Comparison of ENCODE assay signal across 10 mouse cellular contexts in genomic region chr7:138006971-138007370, GRCm38 (mm10).
DNase-seq lines count a peak whose midpoint lies in the region; ATAC-seq lines count a peak whose summit lies in the region.
"Had no signal": no experiment of that assay in that cellular context is flagged by ENCODE, and none has a peak within 500 bp of the region (broad histone marks: within the 10 kb centered on the region; RNA-seq: fewer than 3 reads in every experiment).

No protein-coding gene starts in this region.

- no peak overlapping the region for H3K4me3 ChIP-seq in heart, embryonic 12.5 days
- H3K4me3 ChIP-seq in limb, embryonic 10.5 days, result no peak overlapping the region
- H3K4me3 ChIP-seq: heart, embryonic 15.5 days had no signal

- H3K27me3 ChIP-seq in heart, embryonic 12.5 days (replicated peaks), result 0 out of 2 replicates have a peak, but pooled peaks cover 2% of the 10 kb centered on the region
- no peaks in the 10 kb centered on the region for H3K27me3 ChIP-seq in limb, embryonic 10.5 days (ENCODE audit: low read depth, poor library complexity, severe bottlenecking)
- H3K27me3 ChIP-seq: heart, embryonic 15.5 days had no signal

- no peak overlapping the region for H3K9ac ChIP-seq in heart, embryonic 12.5 days
- H3K9ac ChIP-seq: heart, embryonic 15.5 days had no signal

- WGBS in heart, embryonic 12.5 days, result 47% methylated on average over 3 of the region's 3 CpGs
- 74% methylated on average over 3 of the region's 3 CpGs for WGBS in limb, embryonic 10.5 days

- H3K36me3 ChIP-seq in heart, embryonic 12.5 days, result no peaks in the 10 kb centered on the region
- no peaks in the 10 kb centered on the region for H3K36me3 ChIP-seq in limb, embryonic 10.5 days
- H3K36me3 ChIP-seq: heart, embryonic 15.5 days had no signal

- H3K27ac ChIP-seq in heart, embryonic 12.5 days (ENCODE audit: poor library complexity, severe bottlenecking), result no peak overlapping the region
- H3K27ac ChIP-seq in limb, embryonic 10.5 days, result no peak overlapping the region
- H3K27ac ChIP-seq: heart, embryonic 15.5 days had no signal

- DNase-seq in heart, adult 18-20 months, result peak; percentile 41 to 55
- DNase-seq in adrenal gland, postnatal 14 days, result peak; percentile 48
- DNase-seq in cerebellum, postnatal 10 days, result peak; percentile 86 to 88
- peak; percentile 40 to 51 for DNase-seq in layer of hippocampus, postnatal 10 days (ENCODE audit: low spot score in 2 of 2)
- DNase-seq in limb, embryonic 10.5 days (ENCODE audit: low spot score), result no peak
- DNase-seq in urinary bladder, postnatal 36 days (ENCODE audit: low spot score in 2 of 2), result no peak
- DNase-seq in lung, postnatal 14 days, result no peak

- H3K4me1 ChIP-seq in heart, embryonic 12.5 days (replicated peaks), result no peaks in the 10 kb centered on the region
- no peaks in the 10 kb centered on the region for H3K4me1 ChIP-seq in limb, embryonic 10.5 days
- H3K4me1 ChIP-seq: heart, embryonic 15.5 days had no signal

- ATAC-seq in heart, embryonic 12.5 days (ENCODE audit: insufficient number of reproducible peaks, low FRiP score), result no peak

- no peaks in the 10 kb centered on the region for H3K9me3 ChIP-seq in heart, embryonic 12.5 days (replicated peaks)
- H3K9me3 ChIP-seq in limb, embryonic 10.5 days (replicated peaks), result no peaks in the 10 kb centered on the region
- H3K9me3 ChIP-seq: heart, embryonic 15.5 days had no signal

- no peak overlapping the region for H3K4me2 ChIP-seq in heart, embryonic 12.5 days
- H3K4me2 ChIP-seq: heart, embryonic 15.5 days; liver, embryonic 11.5 days had no signal

Comparison
In these comparisons a context has a peak if more than half of its experiments do, and no peak if none do; other contexts are left out.
1. DNase-seq: peak in heart, adult 18-20 months (2 of 2), adrenal gland, postnatal 14 days (single experiment), cerebellum, postnatal 10 days (2 of 2) and layer of hippocampus, postnatal 10 days (2 of 2); none in limb, embryonic 10.5 days (single experiment), urinary bladder, postnatal 36 days (0 of 2) and lung, postnatal 14 days (single experiment).